Mouse (Mus musculus): Measurements from ENCODE around the gene Ece2.
"Not testable (repeated sequence)": the region's sequence is repeated elsewhere in the genome, so short reads cannot be mapped to it uniquely, and the experiment has no call there.

The Ece2 gene

DNA sequence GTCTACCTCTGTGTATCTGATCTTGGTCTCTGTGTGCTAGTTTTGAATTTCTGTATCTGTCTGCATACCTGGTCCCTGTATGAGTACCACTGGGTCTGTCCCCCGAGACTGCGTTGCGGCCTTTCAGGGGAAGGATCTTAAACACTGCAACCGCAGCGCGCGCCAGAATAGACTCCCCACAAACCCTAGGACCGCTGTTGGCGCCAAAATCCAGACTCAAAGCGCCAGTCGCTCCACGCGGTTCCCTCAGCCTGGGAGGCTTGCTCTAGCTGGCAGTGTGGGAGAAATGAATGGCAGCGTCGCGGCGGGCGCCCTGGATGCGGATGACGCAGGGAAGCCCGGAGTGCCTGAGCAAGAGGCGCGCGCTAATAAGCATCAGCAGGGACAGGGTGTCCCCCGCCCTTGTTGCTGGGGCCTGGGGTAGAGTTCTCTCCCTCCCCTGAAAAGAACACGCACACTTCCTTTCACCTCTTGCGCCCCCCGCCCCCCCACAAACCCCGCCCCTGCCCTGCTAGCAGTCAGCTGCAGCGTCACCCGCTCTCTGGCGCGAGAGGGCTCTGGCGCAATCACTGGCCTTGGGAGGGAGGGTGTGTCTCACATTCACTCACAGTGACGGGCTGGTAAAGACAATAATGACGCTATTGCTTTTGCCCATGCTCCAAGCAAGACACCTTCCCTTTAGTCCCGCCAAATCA lies 7.5 kb upstream of the Ece2 start:
- no peak for DNase-seq (ENCODE audit: low spot score)

DNA sequence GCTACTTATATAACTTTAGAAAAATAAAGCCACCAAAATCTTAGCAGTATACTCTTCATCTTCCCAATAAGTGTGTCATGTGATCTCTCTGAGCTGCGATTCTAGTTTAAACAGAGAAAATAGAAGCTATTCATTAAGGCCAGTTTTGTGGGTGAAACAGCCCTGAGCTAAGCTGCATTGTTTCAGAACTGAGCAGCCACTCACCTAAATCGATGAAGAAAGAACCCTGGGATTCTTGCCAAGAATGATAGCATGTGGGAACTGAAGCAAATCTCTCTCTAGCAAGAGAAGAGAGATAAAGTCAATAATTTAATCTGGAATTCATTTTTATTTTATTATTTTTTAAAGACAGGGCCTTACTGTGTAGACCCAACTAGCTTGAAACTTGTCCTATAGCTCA lies 6.4 kb upstream of the Ece2 start:
- no peak for DNase-seq (ENCODE audit: low spot score)

DNA sequence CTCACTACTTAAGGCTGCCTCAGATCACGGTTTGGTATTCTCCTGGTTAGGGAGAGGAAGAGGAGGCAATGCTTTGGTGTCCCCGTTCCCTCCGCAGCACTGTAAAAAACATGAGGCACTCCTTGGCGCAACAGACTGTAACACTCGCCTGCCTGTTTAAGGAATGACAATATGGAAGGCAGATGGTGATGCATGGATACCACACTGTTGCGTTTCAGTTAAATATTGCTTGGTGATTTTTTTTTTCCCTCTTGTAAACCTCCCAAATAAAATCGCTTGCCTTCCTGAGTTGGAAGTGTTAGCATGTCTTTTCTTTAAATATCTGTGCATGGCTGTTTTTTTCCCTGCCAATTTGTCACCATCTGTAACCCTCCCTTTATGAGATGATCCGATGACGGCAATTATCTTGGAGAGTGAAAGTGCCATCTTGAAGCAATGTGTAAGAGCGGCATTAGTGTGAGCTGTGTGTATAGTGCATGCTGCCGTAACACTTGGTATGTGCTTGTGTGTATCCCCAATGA lies 697 bp upstream of the Ece2 start:
- no peak for DNase-seq (ENCODE audit: low spot score)

DNA sequence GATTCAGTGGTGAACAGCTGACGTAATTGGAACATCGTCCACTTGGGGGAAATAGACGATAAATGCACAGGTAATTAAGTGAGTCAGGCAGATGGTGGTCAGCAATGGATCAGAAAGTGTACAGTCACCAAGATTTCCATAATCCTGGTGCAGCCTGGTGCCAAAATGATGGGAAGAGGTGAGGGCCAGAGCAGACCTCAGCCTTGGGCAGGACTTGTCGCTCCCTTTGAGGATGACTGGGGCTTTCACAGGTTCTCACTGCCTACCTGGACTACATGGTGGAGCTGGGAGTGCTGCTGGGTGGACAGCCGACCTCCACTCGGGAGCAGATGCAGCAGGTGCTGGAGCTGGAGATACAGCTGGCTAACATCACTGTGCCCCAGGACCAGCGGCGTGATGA lies 7.8 kb downstream of the Ece2 start:
- DNase-seq (ENCODE audit: low spot score), result no peak

DNA sequence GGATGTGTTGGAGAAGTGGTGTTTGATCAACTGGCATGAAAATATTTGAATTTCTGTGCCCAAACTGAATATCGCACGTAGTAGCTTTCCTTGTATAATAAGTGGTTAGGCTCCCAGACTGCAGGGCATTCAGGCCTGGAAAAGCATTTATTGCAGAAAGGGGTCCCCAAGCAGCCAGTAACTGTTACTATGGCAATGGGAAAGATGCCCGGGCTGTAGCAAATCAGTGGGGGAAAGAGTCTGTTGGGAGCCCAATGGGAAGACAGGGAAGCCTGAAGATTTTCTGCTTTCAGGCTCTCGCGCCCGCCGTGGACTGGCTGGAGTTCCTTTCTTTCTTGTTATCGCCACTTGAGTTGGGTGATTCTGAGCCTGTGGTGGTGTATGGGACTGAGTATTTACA lies 8.7 kb downstream of the Ece2 start:
- no peak for DNase-seq (ENCODE audit: low spot score)

DNA sequence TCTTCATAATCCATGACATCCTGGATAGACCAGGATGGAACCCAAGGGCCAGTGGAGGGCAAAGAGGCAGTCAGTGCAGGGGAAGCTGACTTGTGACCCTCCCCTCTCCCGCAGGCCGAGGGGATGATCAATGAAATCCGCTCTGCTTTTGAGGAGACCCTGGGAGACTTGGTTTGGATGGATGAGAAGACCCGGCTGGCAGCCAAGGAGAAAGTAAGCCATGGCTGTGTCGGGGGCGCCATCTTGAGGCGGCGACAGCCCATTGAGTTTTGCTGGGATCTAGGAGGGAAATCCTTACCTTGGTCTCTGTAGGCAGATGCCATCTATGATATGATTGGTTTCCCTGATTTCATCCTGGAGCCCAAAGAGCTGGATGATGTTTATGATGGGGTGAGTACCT lies 12.5 kb downstream of the Ece2 start:
- DNase-seq (ENCODE audit: low spot score), result no peak

DNA sequence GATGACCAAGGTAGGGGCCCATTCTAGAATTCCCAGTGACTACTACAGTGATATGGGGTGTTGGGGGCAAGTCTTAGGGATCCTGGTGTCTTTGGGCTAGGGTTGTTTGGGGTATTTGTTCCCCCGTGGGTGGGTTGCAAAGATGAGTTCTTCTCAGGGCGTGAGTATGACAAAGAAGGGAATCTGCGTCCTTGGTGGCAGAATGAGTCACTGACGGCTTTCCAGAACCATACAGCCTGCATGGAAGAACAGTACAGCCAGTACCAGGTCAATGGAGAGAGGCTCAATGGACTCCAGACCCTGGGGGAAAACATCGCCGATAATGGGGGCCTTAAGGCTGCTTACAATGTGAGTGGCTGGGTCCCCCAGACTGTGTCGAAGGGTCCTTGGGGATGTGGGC lies 14.3 kb downstream of the Ece2 start:
- no peak for DNase-seq (ENCODE audit: low spot score)

DNA sequence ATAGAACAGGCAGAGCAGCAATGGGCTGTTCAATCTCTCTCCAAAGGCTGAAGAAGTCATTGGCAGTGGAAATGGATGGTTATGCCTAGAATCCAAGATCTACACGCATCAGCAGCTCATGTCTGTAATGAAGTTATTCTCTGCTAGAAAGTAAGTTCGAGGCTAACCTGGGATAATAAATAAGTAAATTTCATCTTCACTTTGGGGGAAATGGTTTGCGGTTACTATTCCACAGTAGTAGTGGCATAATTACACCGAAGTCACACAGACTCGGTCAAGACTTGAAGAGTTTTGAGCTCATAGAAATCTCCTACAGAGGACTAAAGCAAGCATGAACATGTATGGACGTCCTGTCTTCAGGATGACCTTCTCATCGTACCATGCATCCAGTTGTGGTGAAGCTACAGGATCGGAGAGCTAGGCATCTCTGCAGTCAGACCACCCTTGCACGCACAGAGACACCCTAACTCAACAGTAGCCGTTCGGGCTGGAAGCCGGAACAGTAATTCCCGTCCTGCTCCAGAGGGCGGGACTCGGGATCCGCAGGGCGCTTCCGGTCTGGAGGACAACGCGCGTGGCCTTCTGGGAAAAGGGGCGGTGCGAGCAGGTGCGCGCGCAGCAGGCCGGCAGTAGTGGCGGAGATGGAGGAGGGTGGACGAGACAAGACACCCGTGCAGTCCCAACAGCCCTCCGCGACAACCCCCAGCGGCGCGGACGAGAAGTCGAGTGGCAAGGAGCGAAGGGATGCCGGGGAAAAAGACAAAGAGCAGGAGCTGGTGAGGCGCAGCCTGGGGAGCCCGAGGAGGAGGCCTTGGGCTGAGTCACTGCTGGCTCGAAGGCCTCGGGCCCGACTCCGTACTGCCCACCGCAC lies 21.7 kb downstream of the Ece2 start, which contains the start of gene Psmd2:
Gene Psmd2, plus strand, starts transcription at position 577 of the 871 bp plus-strand sequence.
- DNase-seq (ENCODE audit: low spot score), result peak; percentile 91

DNA sequence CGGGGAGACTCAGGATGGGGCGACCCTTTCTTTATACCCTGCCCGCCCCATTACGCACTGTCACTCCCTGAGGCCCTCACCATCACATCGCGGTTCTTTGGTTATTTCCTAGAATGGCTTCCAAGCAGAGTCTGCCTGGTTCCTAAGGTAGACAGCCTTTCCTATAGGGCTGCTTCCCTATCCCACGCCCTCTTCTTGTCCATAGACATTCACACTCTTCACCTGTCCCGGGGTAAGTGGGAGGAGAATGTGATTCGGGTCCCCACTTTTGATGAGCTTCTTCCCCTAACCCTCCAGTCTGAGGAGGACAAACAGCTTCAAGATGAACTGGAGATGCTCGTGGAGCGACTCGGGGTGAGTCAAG lies 22.3 kb downstream of the Ece2 start:
- no peak for DNase-seq (ENCODE audit: low spot score)

DNA sequence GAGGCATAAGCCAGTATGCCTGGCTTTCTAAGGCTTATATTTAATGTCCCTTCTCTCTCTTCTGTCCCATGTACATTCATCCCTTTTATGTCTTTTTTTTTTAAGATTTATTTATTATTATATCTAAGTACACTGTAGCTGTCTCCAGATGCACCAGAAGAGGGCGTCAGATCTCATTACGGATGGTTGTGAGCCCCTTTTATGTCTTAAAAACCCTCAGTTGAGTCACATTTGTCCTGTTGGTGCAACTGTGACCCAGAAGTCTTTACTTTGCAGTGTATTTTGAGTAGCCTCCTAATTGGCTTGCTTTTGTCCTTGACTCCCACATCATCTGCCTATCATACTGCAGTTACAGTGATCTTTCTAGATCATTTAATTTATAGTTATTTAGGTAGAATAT lies 23.7 kb downstream of the Ece2 start:
- DNase-seq (ENCODE audit: low spot score), result no peak

DNA sequence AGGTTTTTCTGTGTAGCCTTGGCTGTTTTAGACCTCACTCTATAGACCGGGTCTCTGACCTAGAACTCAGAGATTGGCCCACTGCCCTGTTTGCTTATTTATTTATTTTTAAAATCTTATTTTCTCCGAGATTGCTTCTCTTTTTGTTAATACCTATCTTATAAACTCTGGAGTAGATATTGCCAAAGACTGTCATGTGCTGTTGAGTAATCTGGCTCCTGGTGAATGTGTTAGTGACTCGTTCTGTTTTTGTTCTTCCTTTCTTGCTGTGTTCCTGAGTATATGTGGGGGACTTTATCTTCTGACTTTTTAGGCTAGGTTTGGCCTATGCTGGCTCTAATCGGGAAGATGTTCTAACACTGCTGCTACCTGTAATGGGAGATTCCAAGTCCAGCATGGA lies 28.0 kb downstream of the Ece2 start:
- DNase-seq (ENCODE audit: low spot score), result no peak

DNA sequence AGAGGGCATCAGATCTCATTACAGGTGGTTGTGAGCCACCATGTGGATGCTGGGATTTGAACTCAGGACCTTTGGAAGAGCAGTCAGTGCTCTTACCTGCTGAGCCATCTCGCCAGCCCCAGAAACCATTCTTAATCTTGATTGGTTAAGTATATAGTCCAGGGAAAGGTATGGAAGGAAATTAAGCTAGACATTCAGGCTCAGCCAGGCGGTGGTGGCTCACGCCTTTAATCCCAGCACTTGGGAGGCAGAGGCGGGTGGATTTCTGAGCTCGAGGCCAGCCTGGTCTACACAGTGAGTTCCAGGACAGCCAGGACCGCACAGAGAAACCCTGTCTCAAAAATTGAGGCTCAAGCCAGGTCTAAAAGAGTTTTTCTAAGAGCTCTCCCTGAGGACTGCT lies 38.4 kb downstream of the Ece2 start, which contains the start of gene Eif4g1:
Gene Eif4g1, plus strand, starts transcription at position 301 of the 400 bp plus-strand sequence.
- not testable (repeated sequence) for DNase-seq (ENCODE audit: low spot score)

DNA sequence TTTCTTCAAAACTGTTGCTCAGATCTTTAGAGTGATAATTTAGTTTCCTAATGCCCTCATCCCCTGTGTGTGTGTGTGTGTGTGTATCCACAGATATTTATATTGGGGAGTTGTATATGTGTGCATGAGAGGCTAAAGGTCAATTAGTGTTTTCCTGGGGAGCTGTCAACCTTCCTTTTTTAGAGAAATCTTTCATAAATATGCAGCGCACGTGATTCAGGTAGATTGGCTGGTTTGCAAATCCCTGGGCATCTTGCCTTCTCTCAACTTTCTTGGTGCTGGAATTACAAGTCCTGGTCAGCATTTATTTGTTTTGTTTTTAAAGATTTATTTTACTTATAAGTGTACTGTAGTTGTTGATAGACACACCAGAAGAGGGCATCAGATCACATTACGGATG lies 40.7 kb downstream of the Ece2 start:
- no peak for DNase-seq (ENCODE audit: low spot score)

DNA sequence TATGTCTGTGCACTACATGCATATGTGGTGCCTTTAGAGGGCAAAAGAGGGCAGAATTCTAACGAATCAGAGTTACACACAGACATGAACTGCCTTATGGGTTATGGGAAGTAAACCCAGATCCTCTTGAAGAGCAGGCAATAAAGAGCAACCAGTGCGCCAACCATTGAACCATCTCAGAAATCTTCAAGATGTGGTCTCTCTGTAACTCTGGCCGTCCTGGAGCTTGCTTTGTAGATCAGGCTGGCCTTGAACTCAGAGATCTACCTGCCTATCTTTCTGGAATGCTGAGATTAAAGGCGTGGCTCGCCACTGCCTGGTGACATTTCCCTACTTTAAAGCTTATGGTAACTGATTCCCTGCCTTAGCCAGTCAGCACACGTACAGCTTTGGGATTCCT lies 42.3 kb downstream of the Ece2 start:
- DNase-seq (ENCODE audit: low spot score), result no peak

DNA sequence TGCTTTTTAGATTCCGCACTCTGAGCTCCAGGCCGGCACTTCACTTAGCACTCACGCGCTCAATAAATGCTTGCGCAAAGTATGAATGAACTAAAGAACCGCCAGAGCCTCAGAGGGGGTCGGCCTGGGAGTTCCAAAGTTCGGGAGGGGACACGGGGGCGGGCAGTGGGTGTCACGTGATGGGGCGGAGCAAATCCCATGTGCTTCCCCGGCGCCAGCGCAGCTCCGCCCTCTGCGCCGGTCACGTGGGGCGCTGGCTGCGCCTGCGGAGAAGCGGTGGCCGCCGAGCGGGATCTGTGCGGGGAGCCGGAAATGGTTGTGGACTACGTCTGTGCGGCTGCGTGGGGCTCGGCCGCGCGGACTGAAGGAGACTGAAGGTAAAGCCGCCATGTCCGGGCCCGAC lies 42.9 kb downstream of the Ece2 start:
- DNase-seq (ENCODE audit: low spot score), result peak; percentile 95

DNA sequence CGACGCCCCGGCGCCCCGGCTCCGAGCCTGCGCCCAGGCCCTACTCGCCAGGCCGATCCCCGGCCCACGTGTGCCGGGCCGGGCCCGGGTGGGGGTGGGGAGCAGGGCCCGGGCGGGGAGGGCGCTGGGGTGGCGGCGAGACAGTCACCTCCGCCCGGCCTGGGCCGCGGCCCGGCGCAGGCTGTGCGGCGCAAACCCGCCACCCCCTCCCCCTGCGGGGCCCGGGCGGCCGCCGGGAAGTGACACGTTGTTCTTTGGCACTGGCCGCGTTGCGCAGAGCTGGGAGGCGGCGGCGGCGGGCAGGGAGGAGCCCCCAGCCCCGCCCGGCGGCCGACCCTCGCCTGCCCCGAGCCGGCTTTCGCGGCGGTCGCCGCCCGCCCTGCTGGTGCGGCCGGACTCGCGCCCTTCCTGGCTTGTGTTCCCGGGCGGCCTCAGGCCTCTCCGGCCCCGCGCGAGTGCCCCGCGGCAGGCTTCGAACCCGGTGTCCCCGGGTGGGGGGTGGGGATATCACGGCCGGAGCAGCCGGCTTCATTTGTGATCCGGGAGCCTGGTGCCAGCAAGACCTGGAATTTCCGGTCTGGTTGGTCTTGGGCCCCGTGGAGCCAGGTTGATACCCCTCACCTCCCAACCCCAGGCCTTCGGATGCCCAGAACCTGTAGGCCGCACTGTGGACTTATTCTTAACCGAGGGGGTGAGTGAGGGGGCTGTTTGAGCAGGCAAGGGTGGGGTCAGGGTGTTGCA lies 43.5 kb downstream of the Ece2 start:
- no peak for DNase-seq (ENCODE audit: low spot score)

DNA sequence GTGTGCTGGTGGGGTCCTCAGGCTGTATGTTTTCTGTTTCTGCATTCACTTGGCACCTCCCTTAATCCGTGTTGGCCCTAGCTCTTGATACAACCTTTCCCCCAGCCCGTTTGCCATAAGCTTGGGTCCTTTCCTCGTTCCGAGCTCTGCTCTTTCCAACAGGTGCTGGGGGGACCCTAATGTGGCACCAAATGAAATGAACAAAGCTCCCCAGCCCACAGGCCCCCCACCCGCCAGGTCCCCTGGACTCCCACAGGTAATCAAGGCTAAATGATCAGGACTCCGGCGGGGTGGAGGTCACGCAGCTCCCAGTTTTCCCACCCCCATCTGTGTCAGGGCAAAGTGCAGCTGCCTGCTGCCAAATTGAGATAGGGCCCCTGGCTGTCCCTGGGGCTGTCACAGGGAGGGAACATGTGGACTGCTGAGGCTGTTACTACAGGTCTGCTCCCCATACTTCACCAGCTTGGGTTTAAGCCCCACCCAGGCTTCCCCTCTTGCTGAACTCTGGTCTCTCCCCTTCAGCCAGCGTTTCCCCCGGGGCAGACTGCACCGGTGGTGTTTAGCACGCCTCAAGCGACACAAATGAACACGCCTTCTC lies 44.2 kb downstream of the Ece2 start:
- DNase-seq (ENCODE audit: low spot score), result no peak

DNA sequence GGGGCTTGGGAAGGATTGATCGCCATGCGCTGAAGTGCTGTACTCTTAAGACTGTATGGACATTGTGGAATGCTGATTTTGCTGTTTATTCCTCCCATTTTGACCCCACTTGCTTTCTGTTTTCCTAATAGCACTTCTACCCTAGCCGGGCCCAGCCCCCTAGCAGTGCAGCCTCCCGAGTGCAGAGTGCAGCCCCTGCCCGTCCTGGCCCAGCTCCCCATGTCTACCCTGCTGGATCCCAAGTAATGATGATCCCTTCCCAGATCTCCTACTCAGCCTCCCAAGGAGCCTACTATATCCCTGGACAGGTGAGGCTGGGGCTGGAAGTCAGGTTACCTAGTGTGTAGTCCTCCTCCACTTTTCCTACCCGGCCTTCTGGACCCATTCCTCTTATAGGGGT lies 45.6 kb downstream of the Ece2 start:
- DNase-seq (ENCODE audit: low spot score), result no peak

DNA sequence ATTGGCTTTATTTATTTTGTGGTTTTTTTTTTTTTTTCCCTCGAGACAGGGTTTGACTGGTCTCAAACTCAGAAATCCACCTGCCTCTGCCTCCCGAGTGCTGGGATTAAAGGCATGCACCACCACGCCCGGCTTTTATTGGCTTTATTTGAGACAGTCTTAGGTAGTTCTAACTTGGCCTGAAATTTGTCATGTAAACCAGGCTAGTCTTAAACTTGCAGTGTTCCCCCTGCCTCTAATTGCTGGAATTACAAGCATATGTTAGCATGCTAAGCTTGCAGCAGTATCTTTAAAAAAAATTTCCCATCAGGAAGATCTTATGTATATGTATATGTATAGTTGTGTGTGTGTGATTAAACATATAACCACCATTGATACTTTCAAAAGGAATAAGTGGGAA lies 47.1 kb downstream of the Ece2 start:
- DNase-seq (ENCODE audit: low spot score), result no peak

DNA sequence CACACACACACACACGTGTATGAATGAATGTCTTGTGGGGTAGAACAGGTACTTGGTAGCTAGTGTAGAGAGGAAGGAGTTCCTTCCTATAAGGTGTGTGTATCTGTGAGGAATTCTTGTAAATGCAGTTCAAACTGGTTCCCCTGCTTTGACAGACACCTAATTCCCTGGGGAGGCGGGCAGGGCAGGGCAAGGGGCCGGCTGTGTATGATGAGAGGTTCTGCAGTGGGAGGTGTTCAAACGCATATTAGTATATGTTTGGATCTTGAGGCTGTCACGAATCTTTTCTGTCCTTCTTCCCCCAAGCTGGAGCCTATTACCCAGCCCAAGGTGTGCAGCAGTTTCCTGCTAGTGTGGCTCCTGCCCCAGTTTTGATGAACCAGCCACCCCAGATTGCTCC lies 47.8 kb downstream of the Ece2 start:
- DNase-seq (ENCODE audit: low spot score), result no peak

DNA sequence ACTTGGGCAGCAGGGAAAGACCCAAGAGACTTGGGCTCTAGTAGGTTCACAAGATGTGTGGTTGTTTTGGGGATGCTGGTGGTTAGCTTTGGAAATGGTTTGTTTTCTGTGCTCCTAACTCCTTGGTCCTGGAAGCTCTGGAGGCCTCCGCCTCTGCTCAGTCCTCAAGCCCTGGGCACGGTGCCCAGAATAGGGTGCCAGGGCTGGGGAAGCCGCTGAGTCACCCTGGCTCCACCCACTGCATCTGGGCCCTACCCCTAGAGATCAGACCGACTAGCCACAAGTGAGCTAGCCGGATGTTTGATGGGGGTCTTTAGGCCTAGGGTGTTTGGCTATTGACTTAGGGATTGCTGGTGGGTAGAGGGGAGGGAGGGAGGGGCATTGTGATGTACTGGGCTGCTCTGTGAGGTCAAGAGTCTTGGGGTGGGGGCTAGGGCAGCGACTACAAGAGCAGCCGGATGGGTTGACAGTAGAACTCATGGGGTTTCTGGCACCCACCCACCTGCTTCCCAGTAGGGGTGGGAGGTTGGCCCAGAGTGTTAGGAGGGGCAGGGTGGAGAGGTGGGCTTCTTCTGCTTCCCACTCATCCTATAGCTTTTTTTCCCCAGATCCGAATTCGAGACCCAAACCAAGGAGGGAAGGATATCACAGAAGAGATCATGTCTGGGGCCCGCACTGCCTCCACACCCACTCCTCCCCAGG lies 48.5 kb downstream of the Ece2 start:
- DNase-seq (ENCODE audit: low spot score), result peak; percentile 73

DNA sequence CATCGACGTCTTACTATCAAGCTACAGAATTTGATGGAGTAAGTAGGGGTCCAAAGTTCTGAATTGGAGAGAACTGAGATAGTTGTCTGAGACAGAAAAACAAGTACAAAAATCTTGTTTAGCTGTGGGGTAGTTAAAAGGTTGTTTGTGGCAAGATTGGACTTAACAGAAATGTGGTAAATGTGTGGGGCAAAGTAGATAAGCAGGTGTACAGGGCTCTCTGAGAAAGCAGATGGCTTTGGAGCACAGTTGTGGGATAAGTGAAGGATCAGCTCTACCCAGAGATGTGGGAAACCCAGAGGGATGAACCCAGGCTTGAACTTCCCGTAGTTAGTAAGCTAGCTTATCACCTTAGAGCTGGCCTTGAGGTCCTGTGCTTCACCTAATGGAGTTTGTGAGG lies 61.1 kb downstream of the Ece2 start:
- no peak for DNase-seq (ENCODE audit: low spot score)

Data from left cerebral cortex, adult 11 months (tissue).